Mouse (Mus musculus) midbrain, embryonic 13.5 days (tissue): ENCODE results near the gene Prkg1. TPM values are rescaled to one million over a fixed set of nuclear protein-coding genes. Genes with fewer than 3 reads are reported as not detected.
A peak's percentile ranks its signal among the peaks of the same experiment; 100 is the strongest.

Source experiments
- ATAC-seq: fragments of 200-750 bp; cut with Nextera tagmentation; 2 replicates; pipeline ENCODE4 v1.8.0; 2017; ENCODE audit warnings: mild to moderate bottlenecking, moderate TSS enrichment, moderate library complexity
- H3K27ac ChIP-seq: fragments of 300-500 bp; sonication (generic); 2 replicates; pipeline ENCODE4 v1.5.1; 2015; ENCODE audit warnings: inconsistent platforms, mild to moderate bottlenecking, moderate library complexity
- H3K27me3 ChIP-seq: fragments of 300-500 bp; sonication (generic); 2 replicates; pipeline ENCODE4 v1.6.1; 2015; ENCODE audit warnings: mild to moderate bottlenecking, inconsistent platforms
- H3K36me3 ChIP-seq: fragments of 300-500 bp; sonication (generic); 2 replicates; pipeline ENCODE4 v1.6.1; 2015; ENCODE audit warnings: mild to moderate bottlenecking, inconsistent platforms
- H3K4me1 ChIP-seq: fragments of 300-500 bp; sonication (generic); replicated peaks from 2 replicates; pipeline ENCODE4 v1.6.1; 2015; ENCODE audit warnings: inconsistent platforms
- H3K4me2 ChIP-seq: fragments of 300-500 bp; sonication (generic); replicated peaks from 2 replicates; pipeline ENCODE4 v1.6.1; 2015; ENCODE audit warnings: moderate library complexity, mild to moderate bottlenecking, inconsistent platforms
- H3K4me3 ChIP-seq: fragments of 300-500 bp; sonication (generic); replicated peaks from 2 replicates; pipeline ENCODE4 v1.5.1; 2015; ENCODE audit warnings: mild to moderate bottlenecking, inconsistent platforms
- H3K9ac ChIP-seq: fragments of 300-500 bp; sonication (generic); replicated peaks from 2 replicates; pipeline ENCODE4 v1.6.1; 2015; ENCODE audit warnings: mild to moderate bottlenecking, inconsistent platforms
- H3K9me3 ChIP-seq: fragments of 300-500 bp; sonication (generic); 2 replicates; pipeline ENCODE4 v1.6.1; 2016; ENCODE audit warnings: mild to moderate bottlenecking, inconsistent platforms
- WGBS: fragments of 180-500 bp; shearing (Covaris S2); methylation state at CpG from one replicate; pipeline ENCODE4 v1.1.7; 2015; 5-methylcytosine and 5-hydroxymethylcytosine counted together
- polyA plus RNA-seq: library from polyadenylated mRNA; unstranded; fragments of >200 nt; fragmentation: Nextera tagmentation; extraction: Ambion mirVana; gene quantifications from 2 replicates; pipeline ENCODE4 v1.2.1, GENCODE M21; 2015

Prkg1 gene
- 3.3 and 3.7 TPM in 2 replicates for polyA plus RNA-seq

- H3K4me2 ChIP-seq, result peak within 1 kb of the TSS; percentile 98
- H3K36me3 ChIP-seq, result no peaks in the 10 kb centered on the region
- H3K4me3 ChIP-seq, result peak within 1 kb of the TSS; percentile 56
- 0 out of 2 replicates have a peak within 1 kb of the TSS, but pooled peaks have one; percentile 6 for H3K27ac ChIP-seq
- H3K4me1 ChIP-seq, result peaks cover 31% of the 10 kb centered on the region
- peak within 1 kb of the TSS; percentile 63 for H3K9ac ChIP-seq
- under 1% methylated on average over 23 of the region's 23 CpGs for WGBS
- no peaks in the 10 kb centered on the region for H3K9me3 ChIP-seq
- peak; percentile 90 for ATAC-seq
- peaks cover 52% of the 10 kb centered on the region for H3K27me3 ChIP-seq
Measured at GRCm38 (mm10) chr19:31764801-31765340, at the start of gene Prkg1. TSS of gene Prkg1 (minus strand) at chr19:31765033.

- H3K27ac ChIP-seq, result no peak overlapping the region
- H3K4me2 ChIP-seq, result no peak overlapping the region
- H3K4me1 ChIP-seq, result no peaks in the 10 kb centered on the region
- H3K9ac ChIP-seq, result no peak overlapping the region
- 77% methylated on average over 4 of the region's 4 CpGs for WGBS
- no peak for ATAC-seq
- H3K27me3 ChIP-seq, result no peaks in the 10 kb centered on the region
- no peaks in the 10 kb centered on the region for H3K9me3 ChIP-seq
- H3K4me3 ChIP-seq, result no peak overlapping the region
- H3K36me3 ChIP-seq, result no peaks in the 10 kb centered on the region
Measured at GRCm38 (mm10) chr19:31813087-31813486, 48.3 kb upstream of the Prkg1 start.

- Histone ChIP-seq H3K9me3 (no peaks in the 10 kb centered on the region), H3K4me1 (no peaks in the 10 kb centered on the region), H3K9ac (no peak overlapping the region), H3K4me2 (no peak overlapping the region), H3K27me3 (no peaks in the 10 kb centered on the region), H3K36me3 (no peaks in the 10 kb centered on the region), H3K27ac (no peak overlapping the region), H3K4me3 (no peak overlapping the region)
- no peak for ATAC-seq
- 30% methylated on average over 5 of the region's 5 CpGs for WGBS
Measured at GRCm38 (mm10) chr19:31811371-31811770, 46.5 kb upstream of the Prkg1 start.

- Histone ChIP-seq H3K4me3 (no peak overlapping the region), H3K4me2 (no peak overlapping the region), H3K9ac (no peak overlapping the region), H3K36me3 (no peaks in the 10 kb centered on the region), H3K27ac (no peak overlapping the region), H3K4me1 (no peaks in the 10 kb centered on the region), H3K9me3 (no peaks in the 10 kb centered on the region), H3K27me3 (no peaks in the 10 kb centered on the region)
- ATAC-seq, result no peak
- 78% methylated on average over 7 of the region's 7 CpGs for WGBS
Measured at GRCm38 (mm10) chr19:31805391-31805790, 40.6 kb upstream of the Prkg1 start.

- Histone ChIP-seq H3K9ac (no peak overlapping the region), H3K27ac (no peak overlapping the region), H3K4me1 (no peaks in the 10 kb centered on the region), H3K36me3 (no peaks in the 10 kb centered on the region), H3K9me3 (no peaks in the 10 kb centered on the region), H3K4me2 (no peak overlapping the region), H3K4me3 (no peak overlapping the region), H3K27me3 (no peaks in the 10 kb centered on the region)
- ATAC-seq, result no peak
- WGBS, result 63% methylated on average over 9 of the region's 9 CpGs
Measured at GRCm38 (mm10) chr19:31795485-31796046, 30.7 kb upstream of the Prkg1 start.

- WGBS, result 61% methylated on average over 3 of the region's 3 CpGs
- no peaks in the 10 kb centered on the region for H3K9me3 ChIP-seq
- no peak overlapping the region for H3K4me3 ChIP-seq
- no peaks in the 10 kb centered on the region for H3K4me1 ChIP-seq
- no peak for ATAC-seq
- H3K27ac ChIP-seq, result no peak overlapping the region
- H3K36me3 ChIP-seq, result no peaks in the 10 kb centered on the region
- H3K4me2 ChIP-seq, result no peak overlapping the region
- H3K27me3 ChIP-seq, result no peaks in the 10 kb centered on the region
- H3K9ac ChIP-seq, result no peak overlapping the region
Measured at GRCm38 (mm10) chr19:31791724-31792123, 26.9 kb upstream of the Prkg1 start.

- 80% methylated on average over 3 of the region's 3 CpGs for WGBS
- Histone ChIP-seq H3K9me3 (no peaks in the 10 kb centered on the region), H3K36me3 (no peaks in the 10 kb centered on the region), H3K4me2 (no peak overlapping the region), H3K27ac (no peak overlapping the region), H3K4me1 (no peaks in the 10 kb centered on the region), H3K4me3 (no peak overlapping the region), H3K27me3 (no peaks in the 10 kb centered on the region), H3K9ac (no peak overlapping the region)
- ATAC-seq, result no peak
Measured at GRCm38 (mm10) chr19:31781521-31782018, 16.7 kb upstream of the Prkg1 start.

GRCm38 (mm10) chr19:31781077-31781476 is 16.2 kb upstream of the Prkg1 start:
- no peak for ATAC-seq
- no peak overlapping the region for H3K27ac ChIP-seq
- H3K9me3 ChIP-seq, result no peaks in the 10 kb centered on the region
- no peaks in the 10 kb centered on the region for H3K36me3 ChIP-seq
- H3K4me1 ChIP-seq, result no peaks in the 10 kb centered on the region
- no peak overlapping the region for H3K4me3 ChIP-seq
- no peaks in the 10 kb centered on the region for H3K27me3 ChIP-seq
- H3K9ac ChIP-seq, result no peak overlapping the region
- 65% methylated on average over 2 of the region's 2 CpGs for WGBS
- H3K4me2 ChIP-seq, result no peak overlapping the region

- Histone ChIP-seq H3K4me3 (no peak overlapping the region), H3K9ac (no peak overlapping the region), H3K4me2 (no peak overlapping the region), H3K4me1 (no peaks in the 10 kb centered on the region), H3K27me3 (no peaks in the 10 kb centered on the region), H3K27ac (no peak overlapping the region), H3K9me3 (no peaks in the 10 kb centered on the region), H3K36me3 (no peaks in the 10 kb centered on the region)
- ATAC-seq, result no peak
- 100% methylated on average over 1 of the region's 1 CpGs for WGBS
Measured at GRCm38 (mm10) chr19:31780222-31780621, 15.4 kb upstream of the Prkg1 start.

- Histone ChIP-seq H3K27me3 (no peaks in the 10 kb centered on the region), H3K4me2 (no peak overlapping the region), H3K9ac (no peak overlapping the region), H3K4me3 (no peak overlapping the region), H3K36me3 (no peaks in the 10 kb centered on the region), H3K27ac (no peak overlapping the region), H3K9me3 (no peaks in the 10 kb centered on the region), H3K4me1 (no peaks in the 10 kb centered on the region)
- ATAC-seq, result no peak
- WGBS, result 89% methylated on average over 4 of the region's 4 CpGs
Measured at GRCm38 (mm10) chr19:31779021-31779420, 14.2 kb upstream of the Prkg1 start.

- 7% methylated on average over 3 of the region's 3 CpGs for WGBS
- H3K4me1 ChIP-seq, result peaks cover 31% of the 10 kb centered on the region
- no peak overlapping the region for H3K4me3 ChIP-seq
- H3K27me3 ChIP-seq, result peaks cover 35% of the 10 kb centered on the region
- H3K36me3 ChIP-seq, result no peaks in the 10 kb centered on the region
- no peak for ATAC-seq
- no peak overlapping the region for H3K4me2 ChIP-seq
- no peak overlapping the region for H3K9ac ChIP-seq
- H3K27ac ChIP-seq, result no peak overlapping the region
- no peaks in the 10 kb centered on the region for H3K9me3 ChIP-seq
Measured at GRCm38 (mm10) chr19:31767004-31767403, 2.2 kb upstream of the Prkg1 start.

GRCm38 (mm10) chr19:31765451-31765850 is 618 bp upstream of the Prkg1 start:
- Histone ChIP-seq H3K27ac (no peak overlapping the region), H3K36me3 (no peaks in the 10 kb centered on the region), H3K27me3 (peaks cover 48% of the 10 kb centered on the region), H3K4me2 (peak overlapping the region; percentile 98), H3K4me3 (no peak overlapping the region), H3K4me1 (peaks cover 31% of the 10 kb centered on the region), H3K9me3 (no peaks in the 10 kb centered on the region), H3K9ac (no peak overlapping the region)
- no peak for ATAC-seq
- WGBS, result 34% methylated on average over 4 of the region's 4 CpGs
